Mouse (Mus musculus) neural tube, embryonic 15.5 days (tissue): ENCODE data around the gene Ifitm6. TPM values are rescaled to one million over a fixed set of nuclear protein-coding genes. Genes with fewer than 3 reads are reported as not detected.
A peak's percentile ranks its signal among the peaks of the same experiment; 100 is the strongest.

Source experiments
- ATAC-seq: fragments of 200-750 bp; cut with Nextera tagmentation; 2 replicates; pipeline ENCODE4 v1.8.0; 2017; ENCODE audit warnings: mild to moderate bottlenecking, moderate TSS enrichment, moderate library complexity; ENCODE audit not compliant: low FRiP score
- H3K27ac ChIP-seq: fragments of 300-500 bp; sonication (generic); replicated peaks from 2 replicates; pipeline ENCODE4 v1.5.1; 2015; ENCODE audit warnings: mild to moderate bottlenecking, inconsistent platforms
- H3K27me3 ChIP-seq: fragments of 300-500 bp; sonication (generic); replicated peaks from 2 replicates; pipeline ENCODE4 v1.6.1; 2015; ENCODE audit warnings: inconsistent platforms
- H3K36me3 ChIP-seq: fragments of 300-500 bp; sonication (generic); 2 replicates; pipeline ENCODE4 v1.6.1; 2015; ENCODE audit warnings: inconsistent platforms
- H3K4me1 ChIP-seq: fragments of 300-500 bp; sonication (generic); 2 replicates; pipeline ENCODE4 v1.6.1; 2015; ENCODE audit warnings: inconsistent platforms
- H3K4me2 ChIP-seq: fragments of 300-500 bp; sonication (generic); 2 replicates; pipeline ENCODE4 v1.6.1; 2015; ENCODE audit warnings: inconsistent platforms, mild to moderate bottlenecking, moderate library complexity
- H3K4me3 ChIP-seq: fragments of 300-500 bp; sonication (generic); replicated peaks from 2 replicates; pipeline ENCODE4 v1.5.1; 2015; ENCODE audit warnings: mild to moderate bottlenecking, inconsistent platforms
- H3K9ac ChIP-seq: fragments of 300-500 bp; sonication (generic); replicated peaks from 2 replicates; pipeline ENCODE4 v1.6.1; 2015; ENCODE audit warnings: mild to moderate bottlenecking, inconsistent platforms
- H3K9me3 ChIP-seq: fragments of 300-500 bp; sonication (generic); replicated peaks from 2 replicates; pipeline ENCODE4 v1.6.1; 2016; ENCODE audit warnings: inconsistent platforms
- WGBS: fragments of 180-500 bp; shearing (Covaris S2); methylation state at CpG from one replicate; pipeline ENCODE4 v1.1.7; 2015; ENCODE audit warnings: mixed read lengths; 5-methylcytosine and 5-hydroxymethylcytosine counted together
- polyA plus RNA-seq: library from polyadenylated mRNA; unstranded; fragments of >200 nt; fragmentation: Nextera tagmentation; extraction: Ambion mirVana; gene quantifications from 2 replicates; pipeline ENCODE4 v1.2.1, GENCODE M21; 2015

Ifitm6 gene
- polyA plus RNA-seq, 1 experiment from 2014 or later: 1.7 TPM

DNA sequence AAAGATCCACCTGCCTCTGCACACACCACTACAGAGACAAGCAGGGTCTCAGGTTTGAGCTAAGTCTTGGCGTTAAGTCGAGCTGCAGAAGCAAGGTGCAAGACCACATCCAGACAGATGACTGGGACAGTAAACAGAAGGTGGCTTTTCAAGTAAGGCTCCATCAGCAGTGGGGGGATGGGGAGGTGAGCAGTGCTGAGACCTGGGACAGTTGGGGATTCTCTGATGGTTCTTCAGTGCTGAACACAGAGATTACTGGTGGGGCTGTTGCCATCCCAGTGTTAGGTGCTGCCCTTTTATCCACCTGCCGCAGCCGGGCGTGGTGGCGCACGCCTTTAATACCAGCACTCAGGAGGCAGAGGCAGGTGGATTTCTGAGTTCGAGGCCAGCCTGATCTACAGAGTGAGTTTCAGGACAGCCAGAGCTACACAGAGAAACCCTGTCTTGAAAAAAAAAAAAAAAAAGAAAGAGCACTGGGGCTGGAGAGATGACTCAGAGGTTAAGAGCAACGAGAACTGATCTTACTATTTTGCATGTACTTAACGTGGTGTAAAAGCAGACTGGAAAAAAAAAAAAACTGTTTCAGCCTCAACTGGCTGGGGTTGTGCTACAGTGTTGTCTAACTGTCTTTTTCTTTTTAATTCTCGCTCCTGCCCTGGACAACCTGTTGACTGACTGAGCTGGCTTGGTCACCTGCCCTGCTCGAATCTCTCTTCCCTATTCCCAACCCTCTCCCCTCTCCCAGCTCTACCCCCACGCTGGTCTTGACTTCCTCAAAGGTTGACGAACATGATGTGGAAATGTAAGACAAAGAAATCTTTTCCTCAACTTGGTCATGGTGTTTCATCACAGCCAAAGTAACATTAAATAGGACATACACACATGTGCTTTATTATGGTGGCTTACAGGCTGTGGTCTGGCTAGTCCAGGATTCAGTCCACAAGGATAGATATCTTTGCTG, 4.0 kb upstream of the Ifitm6 start:
- Histone ChIP-seq H3K9me3 (no peaks in the 10 kb centered on the region), H3K27me3 (no peaks in the 10 kb centered on the region), H3K36me3 (no peaks in the 10 kb centered on the region), H3K9ac (no peak overlapping the region), H3K27ac (no peak overlapping the region), H3K4me2 (no peak overlapping the region), H3K4me3 (no peak overlapping the region), H3K4me1 (no peaks in the 10 kb centered on the region)
- no peak for ATAC-seq
- WGBS: 85% methylated on average over 14 of the region's 14 CpGs

DNA sequence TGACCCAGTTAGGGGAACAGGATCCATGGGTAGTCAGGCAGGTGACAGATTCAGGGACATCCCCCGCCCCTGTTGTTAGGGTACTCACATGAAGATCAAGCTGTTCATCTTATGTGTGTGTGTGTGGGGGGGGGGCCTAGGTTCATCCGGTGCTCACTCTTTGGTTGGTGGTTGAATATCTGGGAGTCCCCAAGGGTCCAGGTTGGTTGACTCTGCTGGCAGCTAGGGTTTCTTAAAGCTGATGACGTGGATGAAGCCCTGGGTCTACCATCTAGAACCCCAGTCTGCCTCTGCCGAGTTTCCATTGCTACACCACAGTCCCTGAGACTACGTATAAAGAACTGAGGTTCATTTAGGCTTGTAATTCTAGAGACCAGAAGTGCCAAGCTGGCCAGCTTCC, 1.3 kb upstream of the Ifitm6 start:
- 91% methylated on average over 5 of the region's 5 CpGs for WGBS
- Histone ChIP-seq H3K4me3 (no peak overlapping the region), H3K4me2 (no peak overlapping the region), H3K4me1 (no peaks in the 10 kb centered on the region), H3K9me3 (no peaks in the 10 kb centered on the region), H3K27me3 (no peaks in the 10 kb centered on the region), H3K9ac (no peak overlapping the region), H3K36me3 (no peaks in the 10 kb centered on the region), H3K27ac (no peak overlapping the region)
- no peak for ATAC-seq

DNA sequence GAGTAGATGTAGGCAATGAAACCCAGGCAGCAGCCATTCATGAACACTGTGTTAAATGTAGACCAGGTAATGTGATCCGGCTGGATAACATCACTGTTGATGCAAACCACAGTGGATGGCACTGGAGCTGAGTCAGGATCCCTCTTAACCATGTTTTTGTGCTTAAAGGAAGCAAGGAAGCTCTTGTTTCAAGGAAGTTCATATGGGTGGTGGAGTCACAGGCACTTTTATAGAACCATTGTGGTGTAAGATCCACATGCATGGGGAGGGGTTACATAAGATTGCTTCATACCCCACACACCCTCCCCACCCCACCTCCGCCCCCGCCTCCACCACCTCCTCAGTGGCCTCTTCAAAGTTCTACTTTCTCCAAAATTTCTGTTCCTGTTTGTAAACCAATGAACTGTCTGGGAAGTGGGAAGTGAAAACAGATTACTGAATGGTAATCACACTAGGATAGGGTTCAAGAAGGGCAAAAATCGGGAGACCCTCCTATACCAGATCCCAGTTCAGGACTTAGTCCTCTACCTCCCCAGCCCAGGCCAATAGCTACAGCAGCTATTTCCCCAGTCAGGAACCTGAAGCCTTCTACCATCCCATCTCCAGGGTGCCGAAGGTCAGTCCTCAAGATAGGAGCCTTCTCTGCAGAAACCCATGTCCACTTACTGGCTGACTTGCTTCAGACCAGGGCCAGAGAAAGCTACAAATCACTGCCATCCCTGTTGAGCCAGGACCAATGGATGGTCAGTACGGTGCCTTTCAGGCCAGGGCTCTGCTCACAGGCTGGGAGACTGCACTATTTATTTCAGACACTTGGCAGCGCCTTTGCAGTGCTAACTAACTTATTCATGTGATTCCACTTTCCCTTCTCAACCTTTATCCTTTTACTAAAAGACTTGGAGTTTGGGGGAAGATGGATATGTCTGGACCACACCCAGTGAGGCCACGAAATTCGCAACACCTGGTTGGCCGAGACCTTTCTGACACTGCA, 722 bp downstream of the Ifitm6 start:
- H3K4me3 ChIP-seq: no peak overlapping the region
- no peak overlapping the region for H3K9ac ChIP-seq
- ATAC-seq: no peak
- no peaks in the 10 kb centered on the region for H3K9me3 ChIP-seq
- H3K4me2 ChIP-seq: no peak overlapping the region
- WGBS: 86% methylated on average over 10 of the region's 10 CpGs
- H3K27me3 ChIP-seq: no peaks in the 10 kb centered on the region
- H3K4me1 ChIP-seq: no peaks in the 10 kb centered on the region
- no peak overlapping the region for H3K27ac ChIP-seq
- H3K36me3 ChIP-seq: no peaks in the 10 kb centered on the region

DNA sequence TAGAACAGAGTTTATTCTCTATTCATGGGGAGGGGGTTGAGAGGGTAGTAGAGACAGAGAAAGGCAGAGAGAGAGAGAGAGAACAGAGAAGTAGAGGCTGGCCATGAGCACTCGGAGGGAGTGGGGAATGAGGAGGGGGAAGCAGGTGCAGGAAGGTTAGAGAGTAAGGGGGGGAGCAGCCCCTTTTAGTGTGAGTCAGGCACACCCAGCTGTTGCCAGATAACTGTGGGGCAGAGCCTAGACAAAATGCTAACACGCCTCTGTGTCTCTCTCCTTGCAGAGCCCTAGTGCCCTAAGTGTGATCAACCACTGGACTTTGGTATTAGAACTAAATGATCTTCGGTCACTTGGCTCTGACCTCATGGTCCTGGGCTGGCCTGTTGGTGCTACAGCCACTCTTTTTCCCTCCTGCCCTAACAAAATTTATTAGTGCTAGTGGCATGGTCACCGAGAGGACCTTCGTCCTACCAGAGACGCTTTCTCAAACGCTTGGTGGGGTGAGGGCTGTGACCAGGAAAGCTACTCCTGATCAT, 6.4 kb downstream of the Ifitm6 start:
- peaks cover 11% of the 10 kb centered on the region; the same call in 1 of the 2 replicates for H3K4me1 ChIP-seq
- H3K27ac ChIP-seq: no peak overlapping the region
- no peaks in the 10 kb centered on the region for H3K27me3 ChIP-seq
- H3K4me3 ChIP-seq: no peak overlapping the region
- WGBS: 88% methylated on average over 7 of the region's 7 CpGs
- no peaks in the 10 kb centered on the region for H3K9me3 ChIP-seq
- H3K36me3 ChIP-seq: no peaks in the 10 kb centered on the region
- ATAC-seq: no peak
- H3K4me2 ChIP-seq: no peak overlapping the region
- H3K9ac ChIP-seq: no peak overlapping the region

DNA sequence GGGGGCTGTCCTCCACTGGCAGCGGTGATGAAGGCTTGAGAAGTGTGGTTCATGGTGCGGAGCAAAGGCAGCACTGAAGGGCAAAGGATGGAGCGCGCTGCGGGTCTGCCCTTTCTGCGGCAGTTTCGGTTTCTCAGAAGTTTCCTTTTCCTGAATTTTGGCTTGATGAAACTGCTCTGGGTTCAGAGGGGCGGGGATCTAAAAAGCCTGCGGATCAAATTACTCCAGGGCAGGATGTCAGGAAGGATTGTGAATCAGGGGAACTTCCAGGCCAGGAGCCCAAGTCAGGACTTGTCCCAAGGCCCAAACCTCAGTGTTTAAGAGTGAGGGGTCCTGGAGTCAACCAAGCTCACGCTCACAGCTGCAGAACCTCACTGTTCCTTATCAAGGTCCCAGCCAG, 7.1 kb downstream of the Ifitm6 start, which contains the start of gene Ifitm3:
Ifitm3 (minus strand) TSS at position 178 of the 400 bp plus-strand sequence.
- no peak for ATAC-seq
- H3K36me3 ChIP-seq: no peaks in the 10 kb centered on the region
- H3K9me3 ChIP-seq: no peaks in the 10 kb centered on the region
- H3K27me3 ChIP-seq: no peaks in the 10 kb centered on the region
- WGBS: 45% methylated on average over 10 of the region's 10 CpGs
- peaks cover 11% of the 10 kb centered on the region; the same call in 1 of the 2 replicates for H3K4me1 ChIP-seq
- H3K4me3 ChIP-seq: peak within 1 kb of the TSS; percentile 22
- H3K9ac ChIP-seq: no peak within 1 kb of the TSS
- no peak within 1 kb of the TSS for H3K27ac ChIP-seq
- H3K4me2 ChIP-seq: peak within 1 kb of the TSS; percentile 29

DNA sequence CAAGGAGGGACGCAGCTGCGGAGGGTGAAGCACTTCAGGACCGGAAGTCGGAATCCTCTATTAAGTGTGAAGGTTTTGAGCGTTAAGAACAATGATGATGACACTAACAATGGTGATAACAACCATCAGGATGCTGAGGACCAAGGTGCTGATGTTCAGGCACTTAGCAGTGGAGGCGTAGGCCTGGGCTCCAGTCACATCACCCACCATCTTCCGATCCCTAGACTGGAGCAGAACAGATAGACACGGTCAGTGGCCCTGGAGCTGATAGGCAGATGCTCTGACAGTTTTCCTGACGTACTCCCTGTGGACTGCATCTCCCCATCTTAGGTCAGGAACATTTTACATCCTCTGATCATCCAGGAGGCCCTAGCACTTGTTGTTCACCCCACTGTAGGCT, 8.1 kb downstream of the Ifitm6 start:
- peaks cover 11% of the 10 kb centered on the region; the same call in 1 of the 2 replicates for H3K4me1 ChIP-seq
- H3K9ac ChIP-seq: no peak overlapping the region
- H3K4me3 ChIP-seq: no peak overlapping the region
- H3K27ac ChIP-seq: no peak overlapping the region
- H3K36me3 ChIP-seq: no peaks in the 10 kb centered on the region
- no peaks in the 10 kb centered on the region for H3K9me3 ChIP-seq
- peak overlapping the region; percentile 29 for H3K4me2 ChIP-seq
- WGBS: 90% methylated on average over 9 of the region's 9 CpGs
- no peak for ATAC-seq
- no peaks in the 10 kb centered on the region for H3K27me3 ChIP-seq

DNA sequence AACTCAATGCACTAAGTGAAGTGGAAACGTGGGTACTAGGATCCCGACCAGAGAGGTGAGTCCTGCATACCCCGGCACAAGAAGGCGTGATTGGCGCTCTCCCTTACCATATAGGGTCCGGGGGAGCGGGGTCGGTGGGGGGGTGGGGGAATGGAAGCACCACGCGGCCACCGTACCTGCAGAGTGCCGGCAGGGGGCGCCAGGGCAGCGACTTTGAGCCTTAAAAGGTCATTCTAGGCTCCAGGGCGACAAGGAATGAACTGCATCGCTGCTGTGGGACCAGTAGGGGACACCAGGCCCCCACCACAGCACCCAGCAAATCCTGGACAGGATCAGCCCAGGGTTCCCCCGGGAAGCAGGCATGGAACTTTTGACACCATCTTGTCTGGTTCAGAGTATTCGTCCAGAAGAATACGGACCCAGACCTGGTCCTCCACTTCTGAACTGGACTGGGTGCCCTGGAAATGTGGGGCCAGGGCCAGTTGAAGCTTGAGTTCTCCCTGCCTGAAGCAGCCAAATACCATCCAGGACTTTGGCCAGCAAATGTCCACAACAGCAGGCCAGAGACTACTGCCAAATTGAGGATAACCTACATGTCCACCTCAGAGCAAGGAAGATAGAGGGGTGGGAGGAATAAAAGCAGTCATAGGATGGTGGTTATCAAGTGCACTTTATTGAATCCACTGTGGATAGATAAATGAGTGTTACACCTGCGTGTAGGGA, 8.6 kb downstream of the Ifitm6 start:
- H3K27me3 ChIP-seq: no peaks in the 10 kb centered on the region
- peaks cover 11% of the 10 kb centered on the region; the same call in 1 of the 2 replicates for H3K4me1 ChIP-seq
- H3K27ac ChIP-seq: no peak overlapping the region
- H3K4me3 ChIP-seq: no peak overlapping the region
- no peak for ATAC-seq
- H3K4me2 ChIP-seq: peak overlapping the region; percentile 40
- H3K36me3 ChIP-seq: no peaks in the 10 kb centered on the region
- no peak overlapping the region for H3K9ac ChIP-seq
- WGBS: 9% methylated on average over 20 of the region's 20 CpGs
- H3K9me3 ChIP-seq: no peaks in the 10 kb centered on the region

DNA sequence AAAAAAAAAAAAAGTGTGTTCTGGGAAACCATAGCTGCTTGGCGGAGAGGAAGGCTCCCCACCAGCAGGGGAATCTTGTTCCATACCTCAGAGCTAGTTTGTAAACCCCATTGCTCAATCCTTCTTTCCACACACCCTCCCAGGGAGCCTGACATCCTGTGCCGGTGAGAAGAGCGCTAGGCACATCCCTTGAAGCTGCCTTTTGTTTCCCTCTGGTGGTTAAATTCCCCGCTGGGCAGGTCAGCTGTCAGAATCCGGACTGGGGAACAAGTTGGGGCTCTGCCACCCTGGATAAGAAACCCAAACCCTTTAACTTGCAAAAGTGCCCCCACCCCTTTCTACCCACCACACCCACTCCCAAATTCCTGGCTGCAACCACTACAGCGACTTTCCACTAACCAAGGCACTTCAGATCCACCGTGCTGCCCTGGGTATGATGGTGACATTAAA, 9.4 kb downstream of the Ifitm6 start:
- peak overlapping the region; percentile 40 for H3K4me2 ChIP-seq
- 8% methylated on average over 7 of the region's 7 CpGs for WGBS

DNA sequence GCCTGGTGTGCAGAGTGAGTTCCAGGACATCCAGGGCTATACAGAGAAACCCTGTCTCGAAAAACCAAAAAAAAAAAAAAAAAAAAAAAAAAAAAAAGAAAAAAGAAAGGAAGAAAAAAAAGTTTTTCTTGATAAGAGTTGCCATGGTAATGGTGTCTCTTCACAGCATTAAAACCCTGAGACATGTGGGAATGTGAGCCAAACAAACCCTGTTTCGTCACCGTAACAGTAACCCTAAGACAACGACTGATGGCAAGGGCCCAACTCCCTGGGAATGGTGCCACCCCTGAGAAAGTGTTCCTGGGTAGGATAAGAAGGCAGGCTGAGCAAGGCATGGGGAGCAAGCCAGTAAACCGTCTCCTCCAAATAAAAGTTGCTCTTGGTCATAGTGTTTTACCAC, 10.8 kb downstream of the Ifitm6 start:
- H3K27me3 ChIP-seq: no peaks in the 10 kb centered on the region
- no peak overlapping the region for H3K4me3 ChIP-seq
- 70% methylated on average over 5 of the region's 5 CpGs for WGBS
- no peaks in the 10 kb centered on the region for H3K9me3 ChIP-seq
- peaks cover 11% of the 10 kb centered on the region; the same call in 1 of the 2 replicates for H3K4me1 ChIP-seq
- H3K4me2 ChIP-seq: no peak overlapping the region
- no peaks in the 10 kb centered on the region for H3K36me3 ChIP-seq
- no peak overlapping the region for H3K9ac ChIP-seq
- ATAC-seq: no peak
- H3K27ac ChIP-seq: no peak overlapping the region

More for the DNA sequence above, 9.4 kb downstream of the Ifitm6 start:
- H3K4me3 ChIP-seq: no peak overlapping the region
- H3K27me3 ChIP-seq: no peaks in the 10 kb centered on the region
- H3K9me3 ChIP-seq: no peaks in the 10 kb centered on the region
- no peaks in the 10 kb centered on the region for H3K36me3 ChIP-seq
- peaks cover 11% of the 10 kb centered on the region; the same call in 1 of the 2 replicates for H3K4me1 ChIP-seq
- ATAC-seq: no peak
- H3K9ac ChIP-seq: no peak overlapping the region
- H3K27ac ChIP-seq: no peak overlapping the region

DNA sequence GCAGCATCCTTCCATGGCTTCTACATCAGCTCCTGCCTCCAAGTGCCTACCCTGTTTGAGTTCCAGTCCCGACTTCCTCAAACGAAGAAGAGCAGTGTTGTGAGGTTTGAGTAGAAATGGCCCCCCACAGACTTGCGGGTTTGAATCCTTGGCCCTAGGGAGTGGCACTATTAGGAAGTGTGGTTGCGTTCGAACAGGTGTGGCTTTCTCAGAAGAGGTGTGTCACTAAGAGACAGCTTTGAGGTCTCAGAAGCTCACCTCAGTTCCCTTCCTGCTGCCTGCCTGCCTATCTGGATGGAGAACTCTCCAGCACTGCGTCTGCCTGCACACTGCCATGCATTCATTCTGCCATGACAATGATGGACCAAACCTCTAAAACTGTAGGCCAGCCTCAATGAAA, 11.3 kb downstream of the Ifitm6 start:
- H3K36me3 ChIP-seq: no peaks in the 10 kb centered on the region
- no peak for ATAC-seq
- peaks cover 11% of the 10 kb centered on the region; the same call in 1 of the 2 replicates for H3K4me1 ChIP-seq
- H3K27me3 ChIP-seq: no peaks in the 10 kb centered on the region
- no peak overlapping the region for H3K4me3 ChIP-seq
- no peak overlapping the region for H3K9ac ChIP-seq
- no peaks in the 10 kb centered on the region for H3K9me3 ChIP-seq
- H3K27ac ChIP-seq: no peak overlapping the region
- H3K4me2 ChIP-seq: no peak overlapping the region
- 91% methylated on average over 6 of the region's 6 CpGs for WGBS
